Mouse (Mus musculus): Measurements from ENCODE around the gene Hephl1. TPM values are rescaled to one million over a fixed set of nuclear protein-coding genes. Genes with fewer than 3 reads are reported as not detected.

Gene Hephl1
- polyA plus RNA-seq (2015; fragmentation: Nextera tagmentation; extraction: Ambion mirVana): 0.05 TPM in 1 of 2 replicates, not detected in the other

DNA sequence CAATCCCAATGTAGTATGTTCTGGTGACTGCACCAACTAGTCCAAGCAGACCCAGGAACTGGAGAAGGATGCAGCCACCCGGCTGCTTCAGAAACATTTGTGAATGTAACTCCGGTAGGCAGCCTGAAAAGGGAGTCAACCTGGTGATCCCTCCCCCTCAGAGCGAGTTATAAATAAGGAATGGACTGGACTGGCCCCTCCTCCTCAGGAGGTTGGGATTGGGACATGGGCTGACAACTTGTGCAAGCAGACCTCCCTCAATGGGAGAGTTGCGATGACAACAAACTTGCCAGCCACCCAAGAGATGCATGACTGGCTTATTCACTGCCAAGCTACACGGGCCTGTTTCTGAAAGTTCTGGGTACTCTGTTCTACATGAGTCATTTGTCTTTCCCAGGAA lies at the start of gene Hephl1:
Gene Hephl1, minus strand, starts transcription at position 101 of the 400 bp plus-strand sequence.
- H3K4me3 ChIP-seq (replicated peaks; ENCODE audit: low read length): no peak within 1 kb of the TSS

DNA sequence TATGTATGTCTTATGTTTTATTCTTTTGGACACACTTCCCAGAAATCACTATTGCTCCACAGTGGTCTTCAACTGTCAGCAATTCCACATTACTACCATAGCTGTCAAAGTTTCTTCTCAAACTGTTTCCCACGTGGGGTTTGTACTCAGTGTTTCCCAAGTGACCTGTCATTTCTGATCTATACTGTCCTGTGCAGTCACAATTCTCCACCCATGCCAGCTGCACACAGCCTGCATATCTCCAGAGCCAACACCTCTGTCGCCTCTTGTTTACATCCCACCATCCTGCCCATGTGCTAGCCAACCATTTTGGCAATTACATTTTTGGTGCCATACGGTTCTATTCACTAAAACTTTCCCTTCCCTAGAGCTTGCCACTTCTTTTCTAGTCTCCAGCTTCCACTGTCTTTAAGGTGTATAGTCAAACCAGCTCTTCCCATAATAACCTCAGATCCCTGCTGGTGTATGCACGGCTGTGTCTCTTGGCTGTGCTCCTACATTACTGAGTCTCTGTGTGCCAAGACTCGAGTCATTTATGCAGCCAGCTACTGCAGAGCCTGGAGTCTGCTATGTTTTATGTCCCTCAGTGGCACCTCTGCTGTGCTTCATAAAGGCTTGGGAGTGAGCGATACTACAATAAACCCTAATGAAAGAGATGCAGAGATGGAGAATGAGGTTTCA lies 37.5 kb upstream of the Hephl1 start:
- WGBS: 66% methylated on average over 6 of the region's 6 CpGs
- Histone ChIP-seq H3K27ac (ENCODE audit: low read length) (no peak overlapping the region), H3K36me3 (ENCODE audit: control insufficient read depth, insufficient read depth, low read length) (no peaks in the 10 kb centered on the region), H3K4me2 (ENCODE audit: low read depth, low read length) (no peak overlapping the region), H3K4me1 (ENCODE audit: control insufficient read depth, insufficient read depth, low read length) (no peaks in the 10 kb centered on the region), H3K27me3 (ENCODE audit: control insufficient read depth, insufficient read depth, low read length) (no peaks in the 10 kb centered on the region), H3K9ac (ENCODE audit: low read length) (no peak overlapping the region), H3K9me3 (replicated peaks; ENCODE audit: control insufficient read depth, low read length) (no peaks in the 10 kb centered on the region), H3K4me3 (replicated peaks; ENCODE audit: low read length) (no peak overlapping the region)
- no peak for ATAC-seq (ENCODE audit: insufficient read depth, low FRiP score)

More for the DNA sequence above, at the start of gene Hephl1:
- no peaks in the 10 kb centered on the region for H3K27me3 ChIP-seq (ENCODE audit: control insufficient read depth, insufficient read depth, low read length)
- no peak within 1 kb of the TSS for H3K27ac ChIP-seq (ENCODE audit: low read length)
- no peaks in the 10 kb centered on the region for H3K36me3 ChIP-seq (ENCODE audit: control insufficient read depth, insufficient read depth, low read length)
- H3K9ac ChIP-seq (ENCODE audit: low read length): no peak within 1 kb of the TSS
- H3K4me2 ChIP-seq (ENCODE audit: low read depth, low read length): no peak within 1 kb of the TSS
- no peaks in the 10 kb centered on the region for H3K9me3 ChIP-seq (replicated peaks; ENCODE audit: control insufficient read depth, low read length)
- 79% methylated on average over 5 of the region's 5 CpGs for WGBS
- no peak for ATAC-seq (ENCODE audit: insufficient read depth, low FRiP score)
- no peaks in the 10 kb centered on the region for H3K4me1 ChIP-seq (ENCODE audit: control insufficient read depth, insufficient read depth, low read length)

DNA sequence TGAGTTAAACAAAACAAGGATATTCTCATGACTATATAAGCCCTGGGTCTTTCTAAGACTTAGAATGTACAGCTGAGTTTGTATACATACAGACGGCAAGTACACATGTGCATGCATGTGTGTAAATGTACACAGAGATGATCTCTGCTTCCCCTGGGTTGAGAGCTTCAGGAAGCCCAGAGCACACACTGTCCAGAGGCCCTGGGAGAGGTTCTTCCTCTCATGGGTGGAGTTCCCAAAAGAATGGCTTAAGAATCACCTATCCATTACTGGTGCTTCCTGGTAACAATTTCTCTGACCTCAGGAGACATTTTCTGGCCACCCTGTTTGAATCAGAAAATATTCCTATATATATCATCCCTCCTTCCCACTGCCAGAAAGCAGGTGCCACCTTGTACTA lies 28.6 kb upstream of the Hephl1 start:
- no peak for ATAC-seq (ENCODE audit: insufficient read depth, low FRiP score)
- WGBS: 68% methylated on average over 1 of the region's 1 CpGs
- H3K27me3 ChIP-seq (ENCODE audit: control insufficient read depth, insufficient read depth, low read length): no peaks in the 10 kb centered on the region
- H3K27ac ChIP-seq (ENCODE audit: low read length): no peak overlapping the region
- H3K4me1 ChIP-seq (ENCODE audit: control insufficient read depth, insufficient read depth, low read length): no peaks in the 10 kb centered on the region
- H3K4me3 ChIP-seq (replicated peaks; ENCODE audit: low read length): no peak overlapping the region
- H3K9ac ChIP-seq (ENCODE audit: low read length): no peak overlapping the region
- H3K36me3 ChIP-seq (ENCODE audit: control insufficient read depth, insufficient read depth, low read length): no peaks in the 10 kb centered on the region
- no peaks in the 10 kb centered on the region for H3K9me3 ChIP-seq (replicated peaks; ENCODE audit: control insufficient read depth, low read length)
- H3K4me2 ChIP-seq (ENCODE audit: low read depth, low read length): no peak overlapping the region

DNA sequence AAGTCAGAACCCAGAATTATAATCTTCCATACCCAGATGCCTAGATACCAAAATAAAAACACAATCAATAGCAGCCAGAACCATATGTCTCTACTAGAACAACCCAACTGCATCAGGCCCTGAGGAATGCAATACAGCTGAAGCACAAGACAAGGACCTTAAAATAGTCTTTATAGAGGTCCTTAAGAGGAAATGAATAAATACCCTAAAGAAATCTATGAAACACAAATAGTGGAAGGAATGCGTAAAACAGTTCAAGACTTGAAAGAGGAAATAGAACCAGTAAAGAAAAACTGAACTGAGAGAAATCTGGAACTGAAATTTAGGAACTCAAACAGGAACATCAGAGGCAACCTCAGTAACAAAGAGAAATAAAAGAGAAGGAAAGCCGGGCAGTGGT lies 14.0 kb upstream of the Hephl1 start:
- H3K36me3 ChIP-seq (ENCODE audit: control insufficient read depth, insufficient read depth, low read length): no peaks in the 10 kb centered on the region
- no peak overlapping the region for H3K27ac ChIP-seq (ENCODE audit: low read length)
- H3K27me3 ChIP-seq (ENCODE audit: control insufficient read depth, insufficient read depth, low read length): no peaks in the 10 kb centered on the region
- no peaks in the 10 kb centered on the region for H3K4me1 ChIP-seq (ENCODE audit: control insufficient read depth, insufficient read depth, low read length)
- WGBS: 93% methylated on average over 2 of the region's 2 CpGs
- no peak overlapping the region for H3K9ac ChIP-seq (ENCODE audit: low read length)
- no peaks in the 10 kb centered on the region for H3K9me3 ChIP-seq (replicated peaks; ENCODE audit: control insufficient read depth, low read length)
- no peak overlapping the region for H3K4me3 ChIP-seq (replicated peaks; ENCODE audit: low read length)
- H3K4me2 ChIP-seq (ENCODE audit: low read depth, low read length): no peak overlapping the region
- no peak for ATAC-seq (ENCODE audit: insufficient read depth, low FRiP score)

DNA sequence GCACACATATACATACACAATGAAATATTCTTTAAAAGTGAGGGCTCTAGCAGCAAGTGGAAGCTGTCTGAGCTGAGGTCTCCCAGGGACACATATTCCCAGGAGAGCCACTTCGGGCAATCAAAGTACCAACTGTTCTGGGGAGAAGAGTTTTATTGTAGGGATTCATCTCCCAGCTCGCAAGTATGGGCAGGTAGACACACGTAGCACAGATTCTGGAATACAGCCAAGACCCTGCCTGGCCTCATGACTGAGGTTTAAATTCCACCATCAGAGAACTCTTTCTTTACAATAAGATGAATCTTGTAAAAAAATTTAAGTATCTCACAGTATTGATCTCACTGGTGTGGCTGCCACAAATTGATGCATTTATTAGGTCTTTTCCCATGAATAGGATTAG lies 10.5 kb upstream of the Hephl1 start:
- WGBS: 65% methylated on average over 3 of the region's 3 CpGs
- no peaks in the 10 kb centered on the region for H3K4me1 ChIP-seq (ENCODE audit: control insufficient read depth, insufficient read depth, low read length)
- H3K27ac ChIP-seq (ENCODE audit: low read length): no peak overlapping the region
- no peaks in the 10 kb centered on the region for H3K36me3 ChIP-seq (ENCODE audit: control insufficient read depth, insufficient read depth, low read length)
- H3K27me3 ChIP-seq (ENCODE audit: control insufficient read depth, insufficient read depth, low read length): no peaks in the 10 kb centered on the region
- no peak overlapping the region for H3K9ac ChIP-seq (ENCODE audit: low read length)
- ATAC-seq (ENCODE audit: insufficient read depth, low FRiP score): no peak
- no peak overlapping the region for H3K4me2 ChIP-seq (ENCODE audit: low read depth, low read length)
- H3K9me3 ChIP-seq (replicated peaks; ENCODE audit: control insufficient read depth, low read length): no peaks in the 10 kb centered on the region
- H3K4me3 ChIP-seq (replicated peaks; ENCODE audit: low read length): no peak overlapping the region

DNA sequence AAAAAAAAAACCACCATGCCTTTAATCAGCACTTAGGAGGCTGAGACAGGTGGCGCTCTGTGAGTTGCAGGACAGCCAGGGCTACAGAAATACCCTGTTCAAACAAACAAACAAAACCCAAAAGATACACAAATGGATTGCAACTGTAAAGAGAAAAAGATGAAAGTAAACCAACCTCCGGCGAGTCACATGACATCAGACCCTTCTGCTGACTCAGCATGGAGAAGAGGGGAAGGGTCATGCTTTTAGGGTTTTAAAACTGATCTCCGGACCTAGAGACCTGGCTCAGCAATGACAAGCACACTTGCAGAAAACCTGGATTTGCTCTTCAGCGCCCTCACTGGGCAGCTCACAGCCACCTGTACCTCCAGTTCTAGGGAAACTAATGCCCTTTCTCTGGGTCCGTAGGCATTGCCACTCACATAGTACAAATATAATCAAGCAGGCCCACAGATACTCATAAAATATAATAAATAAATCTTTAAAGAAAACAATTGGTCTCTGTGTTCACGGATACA lies 9.0 kb upstream of the Hephl1 start:
- no peaks in the 10 kb centered on the region for H3K4me1 ChIP-seq (ENCODE audit: control insufficient read depth, insufficient read depth, low read length)
- H3K27ac ChIP-seq (ENCODE audit: low read length): no peak overlapping the region
- no peak for ATAC-seq (ENCODE audit: insufficient read depth, low FRiP score)
- no peak overlapping the region for H3K9ac ChIP-seq (ENCODE audit: low read length)
- no peak overlapping the region for H3K4me3 ChIP-seq (replicated peaks; ENCODE audit: low read length)
- no peaks in the 10 kb centered on the region for H3K9me3 ChIP-seq (replicated peaks; ENCODE audit: control insufficient read depth, low read length)
- no peaks in the 10 kb centered on the region for H3K27me3 ChIP-seq (ENCODE audit: control insufficient read depth, insufficient read depth, low read length)
- H3K4me2 ChIP-seq (ENCODE audit: low read depth, low read length): no peak overlapping the region
- 44% methylated on average over 7 of the region's 7 CpGs for WGBS
- no peaks in the 10 kb centered on the region for H3K36me3 ChIP-seq (ENCODE audit: control insufficient read depth, insufficient read depth, low read length)

DNA sequence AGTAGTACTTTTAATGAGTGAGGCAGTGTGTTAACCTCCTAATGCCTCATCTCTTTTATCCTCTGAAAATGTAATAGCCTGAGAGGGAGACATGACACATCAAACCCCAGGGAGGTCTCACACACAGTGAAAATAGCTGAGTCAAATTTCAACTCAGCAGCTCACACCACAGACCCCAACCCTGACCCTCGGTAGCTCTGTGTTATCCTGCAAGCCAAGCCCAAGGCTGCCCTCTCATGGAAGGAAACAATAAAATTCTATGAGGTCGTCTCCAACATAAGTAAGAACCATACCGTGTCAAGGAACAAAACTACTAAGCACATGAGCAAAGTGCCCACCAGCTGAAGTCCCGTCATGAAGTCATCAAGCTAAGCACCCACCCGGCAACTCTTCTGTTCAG lies 8.3 kb upstream of the Hephl1 start:
- H3K36me3 ChIP-seq (ENCODE audit: control insufficient read depth, insufficient read depth, low read length): no peaks in the 10 kb centered on the region
- H3K9me3 ChIP-seq (replicated peaks; ENCODE audit: control insufficient read depth, low read length): no peaks in the 10 kb centered on the region

DNA sequence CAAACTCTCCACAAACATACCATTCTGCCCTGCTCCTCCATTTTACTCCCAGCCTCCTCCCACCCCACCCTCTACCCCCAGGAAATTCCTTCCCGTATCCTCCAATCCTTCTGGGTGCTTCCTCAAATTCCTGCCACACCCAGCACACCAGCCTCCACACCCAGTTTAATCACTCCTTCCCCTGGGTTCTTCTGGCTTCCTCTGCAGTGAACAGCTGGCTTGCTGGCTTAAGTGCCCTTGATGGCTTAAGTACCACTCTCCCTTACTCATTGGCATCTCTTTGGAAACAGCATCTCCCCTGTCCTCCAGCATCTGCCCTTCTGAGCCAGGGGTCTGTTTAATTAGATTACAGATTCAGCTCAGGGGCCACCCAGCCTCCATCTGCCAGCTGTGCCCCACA lies 7.6 kb upstream of the Hephl1 start:
- no peak for ATAC-seq (ENCODE audit: insufficient read depth, low FRiP score)
- Histone ChIP-seq H3K36me3 (ENCODE audit: control insufficient read depth, insufficient read depth, low read length) (no peaks in the 10 kb centered on the region), H3K4me1 (ENCODE audit: control insufficient read depth, insufficient read depth, low read length) (no peaks in the 10 kb centered on the region), H3K27me3 (ENCODE audit: control insufficient read depth, insufficient read depth, low read length) (no peaks in the 10 kb centered on the region), H3K9ac (ENCODE audit: low read length) (no peak overlapping the region), H3K4me2 (ENCODE audit: low read depth, low read length) (no peak overlapping the region), H3K9me3 (replicated peaks; ENCODE audit: control insufficient read depth, low read length) (no peaks in the 10 kb centered on the region), H3K4me3 (replicated peaks; ENCODE audit: low read length) (no peak overlapping the region), H3K27ac (ENCODE audit: low read length) (no peak overlapping the region)
- 33% methylated on average over 1 of the region's 1 CpGs for WGBS

More for the DNA sequence above, 8.3 kb upstream of the Hephl1 start:
- Histone ChIP-seq H3K27ac (ENCODE audit: low read length) (no peak overlapping the region), H3K4me3 (replicated peaks; ENCODE audit: low read length) (no peak overlapping the region), H3K27me3 (ENCODE audit: control insufficient read depth, insufficient read depth, low read length) (no peaks in the 10 kb centered on the region), H3K9ac (ENCODE audit: low read length) (no peak overlapping the region), H3K4me2 (ENCODE audit: low read depth, low read length) (no peak overlapping the region), H3K4me1 (ENCODE audit: control insufficient read depth, insufficient read depth, low read length) (no peaks in the 10 kb centered on the region)
- ATAC-seq (ENCODE audit: insufficient read depth, low FRiP score): no peak
- 53% methylated on average over 5 of the region's 5 CpGs for WGBS

DNA sequence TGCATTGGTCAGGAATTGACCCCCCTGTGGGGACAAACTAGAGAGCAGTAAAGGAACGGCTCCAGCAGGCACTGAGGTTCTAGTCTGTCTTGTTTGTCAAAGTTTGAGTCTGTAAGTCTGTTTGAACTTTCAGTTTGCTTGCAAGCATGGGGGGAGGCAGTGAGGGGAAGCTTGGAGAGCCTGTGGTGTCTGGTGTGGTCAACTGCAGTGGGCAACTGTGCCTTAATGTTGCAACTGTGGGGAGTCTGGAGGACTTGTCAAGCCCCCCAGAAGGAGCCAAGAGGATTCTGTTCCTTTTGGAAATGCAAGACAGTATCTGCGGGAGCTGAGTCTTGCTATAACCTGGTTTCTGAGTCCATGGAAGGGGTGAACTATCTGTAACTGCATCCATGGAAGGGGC lies 4.3 kb upstream of the Hephl1 start:
- no peaks in the 10 kb centered on the region for H3K27me3 ChIP-seq (ENCODE audit: control insufficient read depth, insufficient read depth, low read length)
- H3K4me1 ChIP-seq (ENCODE audit: control insufficient read depth, insufficient read depth, low read length): no peaks in the 10 kb centered on the region
- H3K9ac ChIP-seq (ENCODE audit: low read length): no peak overlapping the region
- H3K27ac ChIP-seq (ENCODE audit: low read length): no peak overlapping the region
- ATAC-seq (ENCODE audit: insufficient read depth, low FRiP score): no peak
- no peaks in the 10 kb centered on the region for H3K9me3 ChIP-seq (replicated peaks; ENCODE audit: control insufficient read depth, low read length)
- H3K4me2 ChIP-seq (ENCODE audit: low read depth, low read length): no peak overlapping the region
- H3K4me3 ChIP-seq (replicated peaks; ENCODE audit: low read length): no peak overlapping the region
- no peaks in the 10 kb centered on the region for H3K36me3 ChIP-seq (ENCODE audit: control insufficient read depth, insufficient read depth, low read length)
- WGBS: 70% methylated on average over 2 of the region's 2 CpGs
